Mouse (Mus musculus): ENCODE results near the gene Tll2. TPM values are rescaled to one million over a fixed set of nuclear protein-coding genes. Genes with fewer than 3 reads are reported as not detected.

The Tll2 gene
- total RNA-seq, 1 experiment from 2014 or later = 0.05 TPM

DNA sequence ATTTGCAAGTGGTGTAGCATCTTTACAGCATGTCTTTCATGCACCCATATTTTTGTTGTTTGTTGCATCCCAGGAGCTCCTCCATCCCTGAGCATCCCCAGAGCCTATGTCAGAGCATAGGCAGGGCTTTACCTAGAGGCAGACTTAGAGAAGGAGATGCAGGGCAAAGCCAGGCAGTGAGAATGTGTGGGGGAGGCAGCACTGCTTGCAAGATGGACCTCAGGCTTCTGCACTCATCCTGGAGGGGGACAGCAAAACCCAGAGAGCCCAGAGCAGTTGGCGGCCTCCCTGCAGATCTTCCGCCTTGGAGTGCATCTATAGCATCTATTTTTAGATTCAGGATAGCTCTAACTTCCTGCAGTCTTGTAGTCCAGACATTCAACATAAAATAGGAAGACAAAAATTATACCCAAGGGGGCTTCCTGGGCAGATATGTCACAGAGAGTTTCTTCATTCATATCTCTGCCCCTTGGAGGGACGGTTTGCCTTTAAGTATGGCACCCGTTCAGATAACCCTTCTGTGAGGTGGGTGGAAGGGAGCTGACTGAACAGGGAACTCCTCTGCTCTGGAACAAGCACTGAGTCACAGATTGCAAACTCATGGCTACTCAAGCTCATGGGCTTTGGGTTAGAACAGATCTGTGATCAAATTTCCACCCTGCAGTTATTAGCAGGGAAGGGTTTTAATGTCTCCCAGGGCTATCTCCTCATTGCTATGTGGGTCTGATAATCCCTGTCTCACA lies 170.7 kb downstream of the Tll2 start:
- ATAC-seq (replicated peaks; ENCODE audit: low read depth, poor library complexity, severe bottlenecking) = peak; percentile 26; the same call in 1 of the 2 replicates

Other genes with a start within 250 kb of the Tll2 start
- gene Blnk, start 212.3 kb downstream of the Tll2 start, total RNA-seq (2017) = 0.05 and 0.78 TPM in 2 replicates
- gene Dntt, start 177.6 kb downstream of the Tll2 start, total RNA-seq (2017) = 105 and 124 TPM in 2 replicates
- not detected in 2 replicates for gene Opalin, start 129.7 kb downstream of the Tll2 start, total RNA-seq (2017)
- 243 and 265 TPM in 2 replicates for gene Tm9sf3, start 57.2 kb upstream of the Tll2 start, total RNA-seq (2017)
- 10.0 and 10.2 TPM in 2 replicates for gene Pik3ap1, start 178.3 kb upstream of the Tll2 start, total RNA-seq (2017)

Data from common myeloid progenitor, adult 5-6 weeks (primary cell).